Mouse (Mus musculus) left cerebral cortex, postnatal 36 days (tissue): Measurements from ENCODE around the gene 6030408B16Rik. TPM values are rescaled to one million over a fixed set of nuclear protein-coding genes. Genes with fewer than 3 reads are reported as not detected.
"Not testable (repeated sequence)": the region's sequence is repeated elsewhere in the genome, so short reads cannot be mapped to it uniquely, and the experiment has no call there.

Source experiments
- DNase-seq, 2 experiments: peaks; one replicate each; pipeline ENCODE4 v3.0.0; 2021 to 2022; ENCODE audit warnings: low spot score in 2 of 2, mixed read lengths in 1 of 2
- intact Hi-C: fragments of 180-260 bp; cut with DNase I; formaldehyde crosslinking; loops from one replicate; pipeline ENCODE4 v1.15.1; 2025
- total RNA-seq, 2 experiments: library from RNA; stranded (reverse); gene quantifications; 2 replicates each; pipeline ENCODE4 v1.2.3; 2021

Gene 6030408B16Rik
- total RNA-seq, 2 experiments from 2014 or later, result 0.27 to 0.37 TPM

- intact Hi-C loops, result loop anchor here (5.0 kb wide), 1 partner anchor 95 kb away; the partner anchor contains the start of gene Grasp
These were observed 24.2 kb downstream of the 6030408B16Rik start for GRCm38 (mm10) chr15:101316913-101317813.

GRCm38 (mm10) chr15:101317814-101318500 lies 24.9 kb downstream of the 6030408B16Rik start:
- DNase-seq, result no peak
- intact Hi-C loops, result loop anchor here (5.0 kb wide), 1 partner anchor 96 kb away; the partner anchor contains the start of gene Grasp

More at GRCm38 (mm10) chr15:101316913-101317813, 24.2 kb downstream of the 6030408B16Rik start:
- no peak for DNase-seq

- intact Hi-C loops, result loop anchor here (5.0 kb wide), 1 partner anchor 97 kb away; the partner anchor contains the start of gene Grasp
- DNase-seq, result no peak
These were observed 26.1 kb downstream of the 6030408B16Rik start for GRCm38 (mm10) chr15:101318889-101319765.

- intact Hi-C loops, result no loop called here
- no peak for DNase-seq
These were observed 27.1 kb downstream of the 6030408B16Rik start for GRCm38 (mm10) chr15:101320010-101320617.

GRCm38 (mm10) chr15:101320618-101321041 lies 27.6 kb downstream of the 6030408B16Rik start:
- DNase-seq, result no peak
- intact Hi-C loops, result no loop called here

- DNase-seq, result no peak
- intact Hi-C loops, result no loop called here
These were observed 28.1 kb downstream of the 6030408B16Rik start for GRCm38 (mm10) chr15:101321126-101321525.

GRCm38 (mm10) chr15:101322106-101322505 lies 29.1 kb downstream of the 6030408B16Rik start:
- intact Hi-C loops, result no loop called here

GRCm38 (mm10) chr15:101322640-101323039 lies 29.6 kb downstream of the 6030408B16Rik start:
- intact Hi-C loops, result no loop called here
- no peak for DNase-seq

More at GRCm38 (mm10) chr15:101322106-101322505, 29.1 kb downstream of the 6030408B16Rik start:
- no peak for DNase-seq

GRCm38 (mm10) chr15:101323511-101323910 lies 30.5 kb downstream of the 6030408B16Rik start:
- intact Hi-C loops, result no loop called here
- no peak for DNase-seq

GRCm38 (mm10) chr15:101324409-101324808 lies 31.4 kb downstream of the 6030408B16Rik start:
- intact Hi-C loops, DNase-seq: not testable (repeated sequence)

GRCm38 (mm10) chr15:101325991-101326534 lies 33.1 kb downstream of the 6030408B16Rik start:
- no peak for DNase-seq
- intact Hi-C loops, result loop anchor here (2.0 kb wide), 1 partner anchor 659 kb away; no protein-coding TSS in a partner anchor

GRCm38 (mm10) chr15:101327282-101327681 lies 34.3 kb downstream of the 6030408B16Rik start:
- DNase-seq, result peak; percentile 83 to 84
- intact Hi-C loops, result loop anchor here (2.0 kb wide), 1 partner anchor 658 kb away; no protein-coding TSS in a partner anchor

- no peak for DNase-seq
- intact Hi-C loops, result no loop called here
These were observed 36.0 kb downstream of the 6030408B16Rik start for GRCm38 (mm10) chr15:101328876-101329563.

GRCm38 (mm10) chr15:101329564-101329892 lies 36.5 kb downstream of the 6030408B16Rik start:
- intact Hi-C loops, result no loop called here
- no peak for DNase-seq

GRCm38 (mm10) chr15:101331090-101331489 lies 38.1 kb downstream of the 6030408B16Rik start:
- intact Hi-C loops, result no loop called here

GRCm38 (mm10) chr15:101332370-101332769 lies 39.4 kb downstream of the 6030408B16Rik start:
- intact Hi-C loops, result no loop called here
- DNase-seq, result no peak

More at GRCm38 (mm10) chr15:101331090-101331489, 38.1 kb downstream of the 6030408B16Rik start:
- DNase-seq, result no peak

GRCm38 (mm10) chr15:101333165-101333564 lies 40.2 kb downstream of the 6030408B16Rik start:
- no peak for DNase-seq
- intact Hi-C loops, result no loop called here

- DNase-seq, result no peak
- intact Hi-C loops, result no loop called here
These were observed 40.6 kb downstream of the 6030408B16Rik start for GRCm38 (mm10) chr15:101333648-101334047.
